Mouse (Mus musculus): Measurements from ENCODE around the gene Fetub.

Fetub gene

GRCm38 (mm10) chr16:22918034-22918433, at the start of gene Fetub:
Gene Fetub, plus strand, starts transcription at chr16:22918334.
- no peak for DNase-seq

GRCm38 (mm10) chr16:22872397-22872796, 45.7 kb upstream of the Fetub start:
- DNase-seq, result no peak

DNA sequence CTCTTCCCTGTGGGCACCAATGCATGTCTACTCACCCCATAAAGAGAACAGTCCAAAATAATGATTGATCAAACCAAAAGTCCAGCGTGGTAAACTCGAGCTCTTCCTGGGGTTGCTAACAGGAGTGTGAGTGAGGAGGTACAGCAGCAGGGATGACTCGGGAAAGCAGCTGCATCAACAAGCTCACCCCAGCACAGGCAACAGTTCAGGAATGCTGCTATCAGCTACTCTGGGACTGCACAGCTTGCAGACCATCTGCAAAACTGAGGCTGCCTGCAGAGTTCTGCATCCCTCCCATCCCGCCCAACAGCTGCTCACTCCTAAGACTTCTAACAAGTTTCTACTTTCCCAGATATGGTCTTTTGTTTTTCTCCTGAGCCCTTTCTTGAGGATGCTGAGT, 44.8 kb upstream of the Fetub start:
- no peak for DNase-seq

DNA sequence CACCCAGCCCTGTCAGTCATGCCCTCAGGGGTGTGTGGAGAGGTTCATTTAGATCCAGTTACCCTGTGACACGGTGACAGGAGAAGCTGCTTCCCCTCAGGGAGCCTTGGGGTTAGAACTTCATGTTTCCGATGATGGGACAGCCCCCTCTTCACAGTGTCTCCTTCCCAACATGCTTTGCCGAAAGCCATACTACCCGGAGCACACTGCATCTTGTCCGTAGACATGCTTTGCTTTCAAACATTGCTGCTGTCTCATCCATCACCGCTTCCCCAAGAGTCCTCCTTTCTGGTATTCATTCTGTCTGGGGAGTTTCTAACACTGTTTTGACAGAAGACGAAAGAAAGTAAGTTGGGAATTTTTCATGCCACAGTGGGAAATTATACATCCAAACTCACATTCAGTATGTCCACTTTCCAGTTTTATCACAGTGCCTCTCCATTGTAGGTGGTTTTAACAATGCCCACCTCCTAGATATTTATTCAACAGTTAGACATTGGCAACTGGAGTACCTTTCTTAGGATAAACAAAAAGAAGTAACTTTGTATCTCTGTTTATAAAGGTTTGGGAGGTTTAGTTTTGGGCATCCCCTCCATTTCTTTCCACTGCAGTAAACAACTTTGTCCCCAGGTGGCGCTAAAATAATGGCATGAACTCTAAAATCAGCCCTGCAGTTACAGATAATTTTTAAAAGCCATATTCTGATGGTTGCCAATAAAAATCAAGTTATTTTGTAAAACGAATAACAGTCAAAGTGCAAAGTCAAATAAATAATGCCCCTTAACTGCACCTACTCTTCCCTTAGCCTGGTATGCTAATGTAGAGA, 41.7 kb upstream of the Fetub start:
- DNase-seq, result no peak

- no peak for DNase-seq
These were observed 40.3 kb upstream of the Fetub start for GRCm38 (mm10) chr16:22877660-22878390.

- no peak for DNase-seq
These were observed 39.4 kb upstream of the Fetub start for GRCm38 (mm10) chr16:22878716-22879115.

DNA sequence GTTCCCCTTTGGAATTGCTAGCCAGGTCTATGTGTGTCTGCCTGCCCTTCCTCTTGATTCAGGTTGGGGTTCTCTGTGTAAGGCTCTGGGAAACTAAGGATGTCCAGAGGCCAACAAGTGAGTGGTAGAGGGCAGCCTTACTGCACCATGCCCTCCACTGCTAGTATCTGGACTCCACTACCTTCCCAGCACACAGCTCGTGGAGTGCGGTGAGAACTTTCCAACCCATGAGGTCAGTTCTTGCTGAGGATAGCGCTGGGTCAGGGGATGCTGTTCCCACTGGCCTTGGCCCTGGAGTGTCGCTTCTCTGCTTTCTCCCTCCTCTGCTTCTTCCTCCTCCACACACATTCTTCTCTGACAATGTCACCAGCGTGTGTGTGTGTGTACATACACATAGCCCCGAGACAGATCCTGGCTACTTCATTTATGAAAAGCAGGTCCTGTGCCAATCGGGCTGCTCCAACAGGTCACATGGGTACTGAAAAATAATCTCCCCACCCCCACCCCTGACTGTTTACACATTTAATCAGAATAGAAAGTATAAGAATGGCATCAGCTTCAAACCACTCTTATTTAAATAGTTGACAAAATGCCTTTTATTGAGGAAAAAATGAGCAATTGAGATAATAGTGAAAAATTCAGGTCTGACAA, 38.1 kb upstream of the Fetub start:
- no peak for DNase-seq

GRCm38 (mm10) chr16:22880900-22881299, 37.2 kb upstream of the Fetub start:
- DNase-seq, result no peak

DNA sequence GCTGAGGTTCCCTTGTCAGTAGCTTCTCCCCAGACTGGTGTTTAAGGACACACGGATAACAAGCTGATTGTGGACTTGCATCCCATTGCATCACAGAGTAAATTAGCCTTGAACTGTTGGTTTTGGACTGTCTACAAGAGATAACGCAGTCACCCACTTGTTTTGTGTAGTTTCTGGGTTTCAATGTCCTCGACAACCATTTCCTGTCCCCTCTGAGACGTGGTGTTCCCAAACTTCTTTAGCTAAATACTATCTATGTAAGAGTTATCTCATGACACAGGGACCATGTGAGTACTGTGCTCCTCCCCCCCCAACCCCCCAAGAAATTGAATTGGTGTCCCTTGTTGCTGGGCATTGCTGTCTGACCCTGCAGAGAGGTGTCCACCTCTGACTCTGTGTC, 36.6 kb upstream of the Fetub start:
- DNase-seq, result no peak

GRCm38 (mm10) chr16:22883441-22883840, 34.7 kb upstream of the Fetub start:
- no peak for DNase-seq

- no peak for DNase-seq
These were observed 32.8 kb upstream of the Fetub start for GRCm38 (mm10) chr16:22885356-22885755.

DNA sequence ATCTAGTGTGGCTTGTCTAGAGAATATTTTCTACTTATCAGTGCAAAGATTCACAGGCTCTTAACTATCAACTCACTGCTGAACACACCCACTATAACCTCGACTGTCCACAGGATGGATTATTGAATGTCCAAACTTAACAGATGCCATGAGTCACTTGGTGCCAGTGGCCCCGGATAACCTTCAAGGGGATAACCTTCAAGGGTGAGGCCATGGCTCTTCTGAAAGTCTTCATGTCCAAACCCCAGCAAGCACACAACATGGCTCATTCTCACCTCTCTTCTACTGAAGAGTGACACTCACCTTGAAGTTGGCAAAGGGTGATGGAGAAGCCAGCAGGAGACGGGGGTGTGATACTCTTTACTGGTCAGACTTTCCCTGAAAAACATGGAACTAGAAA, 31.4 kb upstream of the Fetub start:
- no peak for DNase-seq

DNA sequence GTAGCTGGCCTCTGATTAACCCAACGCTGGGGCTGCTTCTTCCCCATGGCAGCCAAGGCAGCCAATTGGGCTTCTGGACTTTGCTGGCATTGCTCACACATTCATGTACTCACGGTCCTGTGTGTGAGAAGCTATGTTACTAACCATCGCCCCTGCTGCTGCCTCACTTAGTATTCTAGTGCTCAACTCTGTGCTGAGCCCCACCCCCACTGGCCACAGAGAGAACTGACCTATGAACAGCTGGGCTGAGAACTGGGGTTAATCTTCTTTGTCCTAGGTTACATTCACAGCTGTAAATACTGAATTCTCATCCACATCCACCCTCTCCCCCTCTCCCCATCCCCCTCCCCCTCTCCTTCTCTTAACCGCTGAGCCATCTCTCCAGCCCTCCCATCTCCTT, 29.3 kb upstream of the Fetub start:
- no peak for DNase-seq

GRCm38 (mm10) chr16:22889716-22890115, 28.4 kb upstream of the Fetub start:
- DNase-seq, result no peak

- DNase-seq, result no peak
These were observed 27.2 kb upstream of the Fetub start, which contains the start of gene Ahsg for GRCm38 (mm10) chr16:22890683-22891510. Gene Ahsg, plus strand, starts transcription at chr16:22891277.

DNA sequence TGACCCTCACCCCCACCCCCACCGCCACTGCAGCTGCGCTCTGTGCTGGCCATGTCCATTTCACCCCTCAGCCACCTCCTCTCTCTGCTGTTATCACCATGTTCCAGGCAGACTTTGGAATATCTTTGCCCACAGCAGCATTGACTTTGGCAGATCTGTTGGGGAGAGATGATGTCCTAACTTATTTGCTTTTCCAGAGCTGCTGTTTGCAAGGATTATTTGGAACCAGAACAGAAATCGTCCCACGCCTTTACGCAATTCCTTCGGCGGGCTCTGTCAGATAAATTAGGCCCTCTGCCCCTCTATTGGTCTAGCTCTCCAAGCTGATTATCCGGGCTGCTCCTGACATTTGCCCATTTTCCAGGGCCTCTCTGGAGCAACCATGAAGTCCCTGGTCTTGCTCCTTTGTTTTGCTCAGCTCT, 26.4 kb upstream of the Fetub start:
- no peak for DNase-seq

- no peak for DNase-seq
These were observed 24.0 kb upstream of the Fetub start for GRCm38 (mm10) chr16:22894095-22894494.

- DNase-seq, result no peak
These were observed 21.5 kb upstream of the Fetub start for GRCm38 (mm10) chr16:22896618-22897017.

DNA sequence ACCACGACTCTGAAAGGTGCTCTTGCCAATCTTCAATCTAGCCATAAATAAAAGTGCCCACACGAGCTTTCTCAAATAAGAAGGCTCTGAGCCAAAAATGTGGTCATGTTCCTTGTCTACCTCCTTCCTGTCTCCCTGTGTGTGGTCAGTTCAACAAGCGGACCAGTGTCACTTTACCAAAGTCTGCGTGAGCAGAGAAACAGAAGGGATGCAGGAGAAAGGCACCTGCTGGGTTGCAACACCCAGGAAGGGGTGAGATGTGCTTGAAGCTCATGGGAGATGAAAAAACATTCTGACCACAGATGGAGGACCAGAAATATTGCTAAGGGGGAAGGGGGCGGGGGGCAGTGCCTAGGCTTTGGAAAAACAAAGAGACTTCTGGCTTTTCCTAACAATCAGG, 18.8 kb upstream of the Fetub start:
- DNase-seq, result no peak

DNA sequence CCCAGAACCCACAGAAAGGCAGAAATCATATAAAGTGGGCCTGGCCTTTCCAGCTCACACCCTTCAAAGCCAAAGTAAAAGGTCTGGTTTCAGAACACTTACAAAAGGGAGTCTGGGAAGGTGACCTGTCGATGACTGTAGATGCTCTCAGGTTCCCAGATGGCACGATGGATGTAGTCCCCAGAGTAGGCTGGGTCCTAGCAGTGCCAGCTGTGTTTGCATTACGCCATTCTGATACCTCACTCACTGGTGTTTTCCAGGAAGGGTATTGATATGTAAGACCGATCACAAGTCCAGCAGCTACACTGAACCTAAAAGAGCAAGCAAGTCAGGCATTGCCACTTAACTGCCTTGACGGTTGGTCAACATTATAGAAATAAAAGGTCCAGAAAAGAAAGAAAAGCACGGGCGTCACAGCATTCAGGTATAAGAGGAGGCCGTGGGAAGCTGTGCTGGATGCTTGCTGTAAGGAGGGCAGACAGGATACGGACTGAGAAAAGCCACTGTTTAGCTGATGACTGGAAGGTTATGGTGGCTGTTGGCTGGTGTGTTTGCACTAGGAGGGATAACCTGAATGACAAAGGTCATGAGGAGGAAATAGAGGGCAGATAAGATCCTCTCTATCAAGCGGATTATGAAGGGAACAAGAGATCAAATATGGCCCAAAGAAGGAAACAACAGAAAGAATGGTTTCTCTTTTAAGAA, 18.1 kb upstream of the Fetub start:
- no peak for DNase-seq

- DNase-seq, result no peak
These were observed 16.8 kb upstream of the Fetub start for GRCm38 (mm10) chr16:22901326-22901725.

GRCm38 (mm10) chr16:22909290-22909689, 8.8 kb upstream of the Fetub start:
- DNase-seq, result no peak

All from thymus, adult 18-20 months (tissue).